Mouse (Mus musculus) right cerebral cortex, postnatal 25 days (tissue): ENCODE results near the gene Hnrnpll.

ENCODE experiments used
- DNase-seq: peaks from one replicate; pipeline ENCODE4 v3.0.0; 2022

Hnrnpll gene

GRCm38 (mm10) chr17:79995091-79995691 is 66.9 kb downstream of the Hnrnpll start:
- DNase-seq: no peak

GRCm38 (mm10) chr17:79992114-79992513 is 70.0 kb downstream of the Hnrnpll start:
- no peak for DNase-seq

- no peak for DNase-seq
Measured at GRCm38 (mm10) chr17:79991166-79991958, 70.8 kb downstream of the Hnrnpll start.

- DNase-seq: no peak
Measured at GRCm38 (mm10) chr17:79990161-79990560, 72.0 kb downstream of the Hnrnpll start.

GRCm38 (mm10) chr17:79984450-79984849 is 77.7 kb downstream of the Hnrnpll start:
- DNase-seq: no peak

- no peak for DNase-seq
Measured at GRCm38 (mm10) chr17:79982955-79983529, 79.1 kb downstream of the Hnrnpll start.

- DNase-seq: no peak
Measured at GRCm38 (mm10) chr17:79982548-79982947, 79.6 kb downstream of the Hnrnpll start.

GRCm38 (mm10) chr17:79981758-79982481 is 80.2 kb downstream of the Hnrnpll start:
- DNase-seq: no peak

- no peak for DNase-seq
Measured at GRCm38 (mm10) chr17:79981348-79981747, 80.8 kb downstream of the Hnrnpll start.

GRCm38 (mm10) chr17:79980421-79981120 is 81.6 kb downstream of the Hnrnpll start:
- no peak for DNase-seq
